Mouse (Mus musculus): ENCODE data around the gene Gad1.

Gad1 gene

GRCm38 (mm10) chr2:70565651-70566602 is 13.1 kb downstream of the Gad1 start:
- no peak for DNase-seq

GRCm38 (mm10) chr2:70566603-70566981 is 13.7 kb downstream of the Gad1 start:
- no peak for DNase-seq

GRCm38 (mm10) chr2:70567071-70567681 is 14.3 kb downstream of the Gad1 start:
- peak; percentile 47 for DNase-seq

- no peak for DNase-seq
Observed at GRCm38 (mm10) chr2:70567682-70568077, 14.8 kb downstream of the Gad1 start.

GRCm38 (mm10) chr2:70568198-70568941 is 15.5 kb downstream of the Gad1 start:
- peak; percentile 7 for DNase-seq

- DNase-seq: no peak
Observed at GRCm38 (mm10) chr2:70571698-70572097, 18.8 kb downstream of the Gad1 start.

- no peak for DNase-seq
Observed at GRCm38 (mm10) chr2:70572251-70572650, 19.4 kb downstream of the Gad1 start.

- peak; percentile 28 for DNase-seq
Observed at GRCm38 (mm10) chr2:70573544-70574210, 20.8 kb downstream of the Gad1 start.

GRCm38 (mm10) chr2:70588200-70588599 is 35.3 kb downstream of the Gad1 start:
- DNase-seq: no peak

- no peak for DNase-seq
Observed at GRCm38 (mm10) chr2:70592432-70592831, 39.6 kb downstream of the Gad1 start.

- no peak for DNase-seq
Observed at GRCm38 (mm10) chr2:70593670-70594069, 40.8 kb downstream of the Gad1 start.

GRCm38 (mm10) chr2:70595896-70596295 is 43.0 kb downstream of the Gad1 start:
- no peak for DNase-seq

GRCm38 (mm10) chr2:70609769-70610168 is 56.9 kb downstream of the Gad1 start:
- no peak for DNase-seq

GRCm38 (mm10) chr2:70614745-70615351 is 62.0 kb downstream of the Gad1 start:
- DNase-seq: no peak

GRCm38 (mm10) chr2:70616076-70616475 is 63.2 kb downstream of the Gad1 start:
- DNase-seq: no peak

GRCm38 (mm10) chr2:70616617-70617016 is 63.7 kb downstream of the Gad1 start:
- DNase-seq: no peak

- DNase-seq: no peak
Observed at GRCm38 (mm10) chr2:70619232-70619835, 66.5 kb downstream of the Gad1 start.

- peak; percentile 29 for DNase-seq
Observed at GRCm38 (mm10) chr2:70620225-70620624, 67.4 kb downstream of the Gad1 start.

- DNase-seq: no peak
Observed at GRCm38 (mm10) chr2:70622244-70622643, 69.4 kb downstream of the Gad1 start.

- DNase-seq: no peak
Observed at GRCm38 (mm10) chr2:70625761-70626160, 72.9 kb downstream of the Gad1 start.

- no peak for DNase-seq
Observed at GRCm38 (mm10) chr2:70628397-70628796, 75.5 kb downstream of the Gad1 start.

- peak; percentile 23 for DNase-seq
Observed at GRCm38 (mm10) chr2:70629339-70629761, 76.5 kb downstream of the Gad1 start.

Measured in kidney, adult 18-20 months (tissue).